Mouse (Mus musculus) E14TG2a.4 (cell line): ENCODE measurements around the gene Tlcd1.

Experiments
- H3K27me3 ChIP-seq: 2 replicates; pipeline ENCODE4 v1.6.1; 2014; ENCODE audit warnings: low read length, control low read depth; ENCODE audit not compliant: insufficient read depth
- H3K36me3 ChIP-seq: 2 replicates; pipeline ENCODE4 v1.6.1; 2014; ENCODE audit warnings: low read length, control low read depth; ENCODE audit not compliant: insufficient read depth
- H3K4me1 ChIP-seq: replicated peaks from 2 replicates; pipeline ENCODE4 v1.6.1; 2014; ENCODE audit warnings: low read depth, low read length, control low read depth
- H3K4me3 ChIP-seq: replicated peaks from 2 replicates; pipeline ENCODE4 v1.5.1; 2014; ENCODE audit warnings: mild to moderate bottlenecking, low read length
- H3K9me3 ChIP-seq: 2 replicates; pipeline ENCODE4 v1.6.1; 2014; ENCODE audit warnings: low read length, control low read depth
- CTCF ChIP-seq: conservative IDR thresholded peaks from 2 replicates; pipeline ENCODE4 v1.5.1; 2014; ENCODE audit warnings: low read length
- NANOG ChIP-seq: IDR thresholded peaks from 2 replicates; pipeline ENCODE4 v1.6.1; 2014; ENCODE audit warnings: borderline replicate concordance, low read length, mixed read lengths
- POU5F1 ChIP-seq: IDR thresholded peaks from 2 replicates; pipeline ENCODE4 v1.6.1; 2014; ENCODE audit warnings: low read length, borderline replicate concordance

The Tlcd1 gene

DNA sequence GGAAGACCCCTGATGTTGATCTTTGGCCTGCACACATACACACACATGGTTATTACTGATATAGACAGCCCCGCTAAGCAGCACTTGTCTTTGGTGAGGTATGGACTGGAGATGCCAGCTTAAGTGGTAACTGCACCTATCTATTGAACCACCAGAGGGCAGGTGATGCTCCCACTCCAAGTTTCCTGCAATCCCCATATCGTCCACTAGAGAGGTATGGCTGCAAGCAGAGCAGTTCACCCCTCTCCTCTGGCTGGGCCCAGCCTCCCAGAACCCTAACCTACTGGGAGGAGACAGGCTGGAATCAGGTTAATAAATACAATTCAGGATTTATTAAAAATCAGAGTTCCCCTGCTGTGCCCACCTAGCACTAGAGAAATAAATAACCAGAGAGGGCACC, 17.4 kb upstream of the Tlcd1 start:
- peak; percentile 83 for TF ChIP-seq CTCF
- no peak for TF ChIP-seq NANOG
- TF ChIP-seq POU5F1 = no peak

GRCm38 (mm10) chr11:78159557-78159956, 17.0 kb upstream of the Tlcd1 start:
- Histone ChIP-seq H3K4me1 (peaks cover 89% of the 10 kb centered on the region), H3K9me3 (no peaks in the 10 kb centered on the region), H3K27me3 (no peaks in the 10 kb centered on the region), H3K36me3 (peaks cover 91% of the 10 kb centered on the region), H3K4me3 (peak overlapping the region; percentile 52)
- no peak for TF ChIP-seq CTCF
- no peak for TF ChIP-seq POU5F1
- no peak for TF ChIP-seq NANOG

More for the DNA sequence above, 17.4 kb upstream of the Tlcd1 start:
- Histone ChIP-seq H3K4me1 (peaks cover 94% of the 10 kb centered on the region), H3K4me3 (no peak overlapping the region), H3K36me3 (peaks cover 96% of the 10 kb centered on the region), H3K9me3 (no peaks in the 10 kb centered on the region), H3K27me3 (no peaks in the 10 kb centered on the region)

- H3K9me3 ChIP-seq = no peaks in the 10 kb centered on the region
Measured at GRCm38 (mm10) chr11:78160171-78160570, 16.3 kb upstream of the Tlcd1 start.

GRCm38 (mm10) chr11:78160675-78161074, 15.8 kb upstream of the Tlcd1 start:
- TF ChIP-seq POU5F1 = no peak
- no peak for TF ChIP-seq NANOG
- TF ChIP-seq CTCF = no peak
- Histone ChIP-seq H3K4me3 (peak overlapping the region; percentile 52), H3K9me3 (no peaks in the 10 kb centered on the region), H3K4me1 (peaks cover 83% of the 10 kb centered on the region), H3K27me3 (no peaks in the 10 kb centered on the region), H3K36me3 (peaks cover 80% of the 10 kb centered on the region)

More at GRCm38 (mm10) chr11:78160171-78160570, 16.3 kb upstream of the Tlcd1 start:
- H3K4me1 ChIP-seq = peaks cover 86% of the 10 kb centered on the region
- no peaks in the 10 kb centered on the region for H3K27me3 ChIP-seq
- peaks cover 85% of the 10 kb centered on the region for H3K36me3 ChIP-seq
- TF ChIP-seq CTCF (no peak), POU5F1 (no peak), NANOG (no peak)
- H3K4me3 ChIP-seq = peak overlapping the region; percentile 52

DNA sequence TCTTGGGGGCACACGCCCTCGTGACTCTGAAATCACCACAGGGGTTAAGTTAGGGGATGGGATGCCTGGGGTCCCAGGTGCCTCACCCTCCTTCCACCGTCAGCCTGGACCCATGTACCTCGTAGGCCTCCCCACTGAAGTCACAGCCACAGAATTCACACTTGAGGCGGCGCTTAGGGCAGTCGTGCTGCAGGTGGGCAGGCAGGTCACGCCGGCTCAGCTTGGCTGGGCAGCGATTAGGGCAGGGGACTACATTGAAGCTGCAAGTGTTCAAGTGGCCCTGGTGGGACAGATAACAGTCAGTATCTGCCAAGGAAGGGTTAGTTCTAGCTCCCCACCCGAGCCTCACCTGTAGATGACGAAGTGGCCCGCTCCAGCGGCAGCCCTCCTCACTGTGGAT, 15.3 kb upstream of the Tlcd1 start:
- Histone ChIP-seq H3K36me3 (peaks cover 75% of the 10 kb centered on the region), H3K4me1 (peaks cover 84% of the 10 kb centered on the region), H3K4me3 (0 out of 2 replicates have a peak overlapping the region, but pooled peaks have one; percentile 52), H3K9me3 (no peaks in the 10 kb centered on the region), H3K27me3 (no peaks in the 10 kb centered on the region)
- no peak for TF ChIP-seq CTCF
- TF ChIP-seq POU5F1 = no peak
- TF ChIP-seq NANOG = no peak

DNA sequence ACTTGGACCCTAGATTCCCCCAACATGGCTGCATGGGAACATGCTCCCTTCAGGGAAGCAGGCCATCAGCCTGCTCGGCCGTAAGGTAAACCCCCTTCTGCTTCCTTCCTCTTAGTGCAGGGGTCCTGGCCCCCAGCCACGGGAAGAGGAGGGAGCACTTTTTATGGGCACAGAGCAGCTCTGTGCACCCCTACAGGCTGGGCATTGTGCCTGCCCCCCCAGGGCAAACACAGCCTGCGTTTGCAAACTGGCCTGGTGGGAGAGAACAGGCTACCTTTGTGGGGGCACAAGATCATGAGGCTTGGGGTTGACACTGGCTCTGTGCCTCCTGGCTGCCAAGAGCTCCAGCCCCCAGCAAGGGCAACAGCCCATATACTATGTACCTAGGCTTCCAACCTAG, 14.5 kb upstream of the Tlcd1 start:
- Histone ChIP-seq H3K4me3 (peak overlapping the region; percentile 98), H3K27me3 (no peaks in the 10 kb centered on the region), H3K4me1 (peaks cover 85% of the 10 kb centered on the region), H3K9me3 (no peaks in the 10 kb centered on the region), H3K36me3 (peaks cover 67% of the 10 kb centered on the region)
- TF ChIP-seq POU5F1 = no peak

- Histone ChIP-seq H3K4me1 (peaks cover 85% of the 10 kb centered on the region), H3K36me3 (peaks cover 66% of the 10 kb centered on the region), H3K4me3 (peak overlapping the region; percentile 98), H3K27me3 (no peaks in the 10 kb centered on the region), H3K9me3 (no peaks in the 10 kb centered on the region)
- TF ChIP-seq NANOG = no peak
Measured at GRCm38 (mm10) chr11:78162504-78162903, 14.0 kb upstream of the Tlcd1 start.

- no peak for TF ChIP-seq CTCF
- TF ChIP-seq NANOG = no peak
- no peak for TF ChIP-seq POU5F1
- Histone ChIP-seq H3K36me3 (peaks cover 66% of the 10 kb centered on the region), H3K27me3 (no peaks in the 10 kb centered on the region), H3K4me3 (peak overlapping the region; percentile 98), H3K9me3 (no peaks in the 10 kb centered on the region), H3K4me1 (peaks cover 85% of the 10 kb centered on the region)
Measured at GRCm38 (mm10) chr11:78163045-78163444, 13.5 kb upstream of the Tlcd1 start.

GRCm38 (mm10) chr11:78163681-78164603, 12.6 kb upstream of the Tlcd1 start:
- no peak for TF ChIP-seq NANOG
- no peak for TF ChIP-seq POU5F1
- no peak for TF ChIP-seq CTCF

More at GRCm38 (mm10) chr11:78163681-78164603, 12.6 kb upstream of the Tlcd1 start:
- Histone ChIP-seq H3K4me1 (peaks cover 85% of the 10 kb centered on the region), H3K9me3 (no peaks in the 10 kb centered on the region), H3K4me3 (peak overlapping the region; percentile 98), H3K27me3 (no peaks in the 10 kb centered on the region), H3K36me3 (peaks cover 57% of the 10 kb centered on the region)
